Mouse (Mus musculus): ENCODE measurements around the gene Swt1. TPM values are rescaled to one million over a fixed set of nuclear protein-coding genes. Genes with fewer than 3 reads are reported as not detected.
A peak's percentile ranks its signal among the peaks of the same experiment; 100 is the strongest.

The Swt1 gene
- polyA plus RNA-seq, 1 experiment from 2014 or later, result 18.3 TPM

DNA sequence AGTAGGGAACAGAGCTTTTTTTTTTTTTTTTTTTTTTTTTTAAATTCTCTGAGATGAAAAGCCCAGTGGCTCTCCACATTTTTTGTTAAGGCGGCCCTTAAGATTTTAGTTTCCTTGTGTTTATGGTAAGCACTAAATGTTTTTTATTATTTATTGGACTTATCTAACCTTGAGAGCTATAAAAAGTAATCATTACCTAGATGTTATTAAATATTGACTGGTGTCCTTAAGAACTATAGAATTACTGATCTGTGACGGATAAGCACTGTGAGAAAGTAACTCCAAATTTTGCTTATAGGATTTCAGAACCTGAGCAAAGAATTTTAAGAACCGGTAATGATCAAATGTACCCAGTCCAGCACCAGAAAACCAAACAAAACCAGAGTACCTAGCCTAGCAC is 95.4 kb downstream of the Swt1 start:
- Histone ChIP-seq H3K4me1 (no peaks in the 10 kb centered on the region), H3K27ac (no peak overlapping the region), H3K4me3 (no peak overlapping the region), H3K9me3 (no peaks in the 10 kb centered on the region), H3K27me3 (ENCODE audit: insufficient read depth, poor library complexity, severe bottlenecking) (no peaks in the 10 kb centered on the region), H3K36me3 (no peaks in the 10 kb centered on the region)
- 93% methylated on average over 3 of the region's 3 CpGs for WGBS
- no peak for DNase-seq (ENCODE audit: low spot score)

- Histone ChIP-seq H3K27me3 (ENCODE audit: insufficient read depth, poor library complexity, severe bottlenecking) (no peaks in the 10 kb centered on the region), H3K4me1 (no peaks in the 10 kb centered on the region), H3K4me3 (no peak overlapping the region), H3K27ac (no peak overlapping the region), H3K36me3 (no peaks in the 10 kb centered on the region), H3K9me3 (no peaks in the 10 kb centered on the region)
- no peak for DNase-seq (ENCODE audit: low spot score)
- WGBS, result 82% methylated on average over 7 of the region's 7 CpGs
These were observed 98.7 kb downstream of the Swt1 start for GRCm38 (mm10) chr1:151329601-151330000.

DNA sequence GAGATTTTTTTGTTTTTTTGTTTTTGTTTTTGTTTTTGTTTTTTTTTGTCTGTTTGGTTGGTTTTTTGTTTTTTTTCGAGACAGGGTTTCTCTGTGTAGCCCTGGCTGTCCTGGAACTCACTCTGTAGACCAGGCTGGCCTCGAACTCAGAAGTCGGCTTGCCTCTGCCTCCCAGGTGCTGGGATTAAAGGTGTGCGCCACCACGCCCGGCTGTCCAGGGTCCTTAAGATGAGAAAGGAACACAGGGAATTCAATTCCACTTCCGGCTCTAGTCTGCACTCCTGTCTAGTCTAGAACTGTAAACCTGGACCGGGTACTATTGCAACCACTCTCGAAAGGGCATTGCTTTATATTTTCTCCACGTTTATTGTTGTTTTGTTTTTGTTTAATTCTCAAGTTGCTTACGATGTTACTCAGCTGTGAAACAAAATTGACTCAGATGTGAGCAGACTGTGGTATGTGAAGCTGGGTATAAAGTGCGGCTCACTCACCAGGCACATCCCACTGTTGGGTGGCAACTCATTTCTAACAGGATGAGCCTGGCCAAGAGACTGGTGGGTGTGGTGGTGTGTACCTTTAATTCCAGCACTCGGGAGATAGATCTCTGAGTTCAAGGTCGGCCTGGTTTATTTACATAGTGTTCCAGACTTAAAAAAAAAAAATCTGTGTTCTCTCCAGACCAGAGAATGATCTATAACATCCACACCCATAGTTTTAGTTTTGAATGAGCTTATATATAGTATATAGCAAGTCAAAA is 99.7 kb downstream of the Swt1 start:
- H3K27me3 ChIP-seq (ENCODE audit: insufficient read depth, poor library complexity, severe bottlenecking), result no peaks in the 10 kb centered on the region
- no peak for DNase-seq (ENCODE audit: low spot score)
- 84% methylated on average over 14 of the region's 14 CpGs for WGBS
- H3K4me3 ChIP-seq, result no peak overlapping the region
- H3K36me3 ChIP-seq, result no peaks in the 10 kb centered on the region
- H3K9me3 ChIP-seq, result no peaks in the 10 kb centered on the region
- no peak overlapping the region for H3K27ac ChIP-seq
- no peaks in the 10 kb centered on the region for H3K4me1 ChIP-seq

DNA sequence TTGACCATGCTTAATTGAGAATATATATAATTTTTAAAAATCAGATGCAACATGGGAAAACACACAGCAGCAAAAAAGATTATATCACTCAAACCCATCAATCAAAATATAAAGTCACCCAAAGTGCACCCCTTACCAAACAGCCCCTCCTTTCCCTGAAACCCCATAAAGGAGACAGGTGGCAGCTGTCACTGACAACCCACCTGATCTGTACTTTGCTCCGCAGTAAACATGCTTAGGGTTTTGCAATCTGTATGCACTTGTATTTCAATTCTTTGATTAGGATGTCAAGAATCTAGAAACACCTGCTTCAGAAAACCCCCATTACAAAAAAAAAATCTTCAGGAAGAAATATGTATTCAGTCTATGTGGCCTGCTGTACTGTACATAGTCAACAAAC is 102.9 kb downstream of the Swt1 start:
- no peaks in the 10 kb centered on the region for H3K4me1 ChIP-seq
- WGBS, result 94% methylated on average over 1 of the region's 1 CpGs
- no peaks in the 10 kb centered on the region for H3K27me3 ChIP-seq (ENCODE audit: insufficient read depth, poor library complexity, severe bottlenecking)
- H3K36me3 ChIP-seq, result no peaks in the 10 kb centered on the region
- no peak for DNase-seq (ENCODE audit: low spot score)
- H3K9me3 ChIP-seq, result no peaks in the 10 kb centered on the region
- H3K4me3 ChIP-seq, result no peak overlapping the region
- H3K27ac ChIP-seq, result no peak overlapping the region

- 56% methylated on average over 4 of the region's 4 CpGs for WGBS
- Histone ChIP-seq H3K27ac (no peak overlapping the region), H3K36me3 (no peaks in the 10 kb centered on the region), H3K9me3 (no peaks in the 10 kb centered on the region), H3K4me1 (no peaks in the 10 kb centered on the region), H3K27me3 (ENCODE audit: insufficient read depth, poor library complexity, severe bottlenecking) (no peaks in the 10 kb centered on the region), H3K4me3 (no peak overlapping the region)
- DNase-seq (ENCODE audit: low spot score), result no peak
These were observed 107.8 kb downstream of the Swt1 start for GRCm38 (mm10) chr1:151320408-151320807.

DNA sequence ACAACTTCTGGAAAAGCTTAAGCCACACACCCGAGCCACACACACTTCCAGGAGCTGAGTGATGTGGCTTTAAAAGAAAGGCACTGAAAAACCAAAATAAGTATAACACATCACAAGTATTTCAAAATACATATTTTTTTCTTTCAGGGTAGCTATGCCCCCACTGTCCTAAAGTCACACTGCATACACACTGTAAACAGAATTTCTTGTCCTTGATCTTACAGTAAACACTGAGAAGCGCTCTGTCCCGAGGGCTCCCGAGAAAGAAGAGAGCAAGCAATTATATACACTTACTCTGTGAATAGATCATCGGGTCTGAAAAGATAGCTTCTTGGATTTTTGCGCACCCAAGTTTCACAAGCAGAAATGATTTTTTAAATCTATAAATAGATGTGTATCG is 109.0 kb downstream of the Swt1 start:
- Histone ChIP-seq H3K36me3 (no peaks in the 10 kb centered on the region), H3K9me3 (no peaks in the 10 kb centered on the region), H3K27ac (no peak overlapping the region), H3K27me3 (ENCODE audit: insufficient read depth, poor library complexity, severe bottlenecking) (no peaks in the 10 kb centered on the region), H3K4me1 (no peaks in the 10 kb centered on the region), H3K4me3 (no peak overlapping the region)
- WGBS, result 86% methylated on average over 7 of the region's 7 CpGs
- DNase-seq (ENCODE audit: low spot score), result no peak

Small RNA genes within 50 kb of the gene (microRNA-seq; reads per million reads assigned to microRNA genes)
- 4.3 reads per million, percentile 12 among the genes with 10 or more reads in this experiment for gene Mir7682

Other genes with a start within 250 kb of the Swt1 start
- 0.93 and 1.5 TPM in 2 replicates for gene Gm47985, start 245.9 kb downstream of the Swt1 start, polyA plus RNA-seq (2016; fragmentation: Nextera tagmentation; extraction: Ambion mirVana)
- gene Gm8947, start 236.1 kb downstream of the Swt1 start, polyA plus RNA-seq (2016; fragmentation: Nextera tagmentation; extraction: Ambion mirVana), result 0.46 and 0.51 TPM in 2 replicates
- 0.33 and 0.62 TPM in 2 replicates for gene Gm47995, start 230.0 kb downstream of the Swt1 start, polyA plus RNA-seq (2016; fragmentation: Nextera tagmentation; extraction: Ambion mirVana)
- gene 3110040M04Rik, start 224.3 kb downstream of the Swt1 start, polyA plus RNA-seq (2016; fragmentation: Nextera tagmentation; extraction: Ambion mirVana), result 0.55 TPM in 1 of 2 replicates, not detected in the other
- 0.18 TPM in 1 of 2 replicates, not detected in the other for gene Gm47996, start 218.3 kb downstream of the Swt1 start, polyA plus RNA-seq (2016; fragmentation: Nextera tagmentation; extraction: Ambion mirVana)
- 275 and 305 TPM in 2 replicates for gene Ivns1abp, start 84.0 kb downstream of the Swt1 start, polyA plus RNA-seq (2016; fragmentation: Nextera tagmentation; extraction: Ambion mirVana)
- 41.9 and 50.3 TPM in 2 replicates for gene Trmt1l, start 87 bp upstream of the Swt1 start, polyA plus RNA-seq (2016; fragmentation: Nextera tagmentation; extraction: Ambion mirVana)
- gene Rnf2, start 72.5 kb upstream of the Swt1 start, polyA plus RNA-seq (2016; fragmentation: Nextera tagmentation; extraction: Ambion mirVana), result 81.3 and 84.0 TPM in 2 replicates
- 2.0 and 5.6 TPM in 2 replicates for gene Fam129a, start 142.7 kb upstream of the Swt1 start, polyA plus RNA-seq (2016; fragmentation: Nextera tagmentation; extraction: Ambion mirVana)

Data from heart, embryonic 10.5 days (tissue).